Mouse (Mus musculus): ENCODE measurements around the gene Abhd8. TPM values are rescaled to one million over a fixed set of nuclear protein-coding genes. Genes with fewer than 3 reads are reported as not detected.

Abhd8 gene
- polyA plus RNA-seq, 1 experiment from 2014 or later = 30.0 TPM

- WGBS = 90% methylated on average over 1 of the region's 1 CpGs
- H3K27me3 ChIP-seq (ENCODE audit: control insufficient read depth, insufficient read depth, low read length) = no peaks in the 10 kb centered on the region
- H3K36me3 ChIP-seq (ENCODE audit: control insufficient read depth, insufficient read depth, low read length) = peaks cover 16% of the 10 kb centered on the region
- H3K4me3 ChIP-seq (ENCODE audit: low read depth, low read length) = no peak overlapping the region
- no peaks in the 10 kb centered on the region for H3K9me3 ChIP-seq (ENCODE audit: control insufficient read depth, low read depth, low read length)
- no peak overlapping the region for H3K4me2 ChIP-seq (replicated peaks; ENCODE audit: low read depth, low read length)
- ATAC-seq (ENCODE audit: insufficient number of reproducible peaks, insufficient read depth, low FRiP score, low read depth) = no peak
- no peak overlapping the region for H3K9ac ChIP-seq (replicated peaks; ENCODE audit: low read depth, low read length)
- peaks cover 18% of the 10 kb centered on the region for H3K4me1 ChIP-seq (ENCODE audit: control insufficient read depth, insufficient read depth, low read length)
- no peak overlapping the region for H3K27ac ChIP-seq (ENCODE audit: low read length)
Observed at GRCm38 (mm10) chr8:71468001-71468400, 4.5 kb upstream of the Abhd8 start.

DNA sequence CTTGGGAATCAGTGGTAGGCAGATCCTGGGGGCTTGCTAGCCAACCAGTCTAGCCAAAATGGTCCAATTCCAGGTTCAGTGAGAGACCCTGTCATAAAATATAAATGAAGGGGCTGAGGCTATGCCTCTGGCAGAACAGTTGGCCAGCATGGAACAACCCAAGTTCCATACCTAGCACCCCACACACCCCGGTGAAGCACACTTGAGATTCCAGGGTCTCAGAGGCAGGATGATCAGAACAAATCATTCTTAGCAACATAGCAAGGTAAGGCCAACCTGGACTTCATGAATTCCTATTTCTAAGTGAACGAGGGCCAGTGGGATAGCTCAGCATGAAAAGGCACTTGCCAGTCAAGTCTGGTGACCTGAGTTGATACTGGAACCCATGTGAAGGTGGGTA lies 3.7 kb upstream of the Abhd8 start:
- whole genome bisulfite sequencing = 88% methylated on average over 2 of the region's 2 CpGs
- Histone ChIP-seq H3K27ac (ENCODE audit: low read length) (no peak overlapping the region), H3K9ac (replicated peaks; ENCODE audit: low read depth, low read length) (no peak overlapping the region), H3K27me3 (ENCODE audit: control insufficient read depth, insufficient read depth, low read length) (no peaks in the 10 kb centered on the region), H3K36me3 (ENCODE audit: control insufficient read depth, insufficient read depth, low read length) (peaks cover 9% of the 10 kb centered on the region), H3K4me3 (ENCODE audit: low read depth, low read length) (no peak overlapping the region), H3K9me3 (ENCODE audit: control insufficient read depth, low read depth, low read length) (no peaks in the 10 kb centered on the region), H3K4me2 (replicated peaks; ENCODE audit: low read depth, low read length) (no peak overlapping the region), H3K4me1 (ENCODE audit: control insufficient read depth, insufficient read depth, low read length) (peaks cover 25% of the 10 kb centered on the region)
- no peak for ATAC-seq (ENCODE audit: insufficient number of reproducible peaks, insufficient read depth, low FRiP score, low read depth)

GRCm38 (mm10) chr8:71466198-71466597 lies 2.7 kb upstream of the Abhd8 start:
- H3K9me3 ChIP-seq (ENCODE audit: control insufficient read depth, low read depth, low read length) = no peaks in the 10 kb centered on the region
- 95% methylated on average over 5 of the region's 5 CpGs for WGBS
- no peak overlapping the region for H3K4me2 ChIP-seq (replicated peaks; ENCODE audit: low read depth, low read length)
- H3K27ac ChIP-seq (ENCODE audit: low read length) = no peak overlapping the region
- peaks cover 31% of the 10 kb centered on the region for H3K4me1 ChIP-seq (ENCODE audit: control insufficient read depth, insufficient read depth, low read length)
- no peaks in the 10 kb centered on the region for H3K27me3 ChIP-seq (ENCODE audit: control insufficient read depth, insufficient read depth, low read length)
- ATAC-seq (ENCODE audit: insufficient number of reproducible peaks, insufficient read depth, low FRiP score, low read depth) = no peak
- no peak overlapping the region for H3K4me3 ChIP-seq (ENCODE audit: low read depth, low read length)
- peaks cover under 1% of the 10 kb centered on the region for H3K36me3 ChIP-seq (ENCODE audit: control insufficient read depth, insufficient read depth, low read length)
- H3K9ac ChIP-seq (replicated peaks; ENCODE audit: low read depth, low read length) = no peak overlapping the region

DNA sequence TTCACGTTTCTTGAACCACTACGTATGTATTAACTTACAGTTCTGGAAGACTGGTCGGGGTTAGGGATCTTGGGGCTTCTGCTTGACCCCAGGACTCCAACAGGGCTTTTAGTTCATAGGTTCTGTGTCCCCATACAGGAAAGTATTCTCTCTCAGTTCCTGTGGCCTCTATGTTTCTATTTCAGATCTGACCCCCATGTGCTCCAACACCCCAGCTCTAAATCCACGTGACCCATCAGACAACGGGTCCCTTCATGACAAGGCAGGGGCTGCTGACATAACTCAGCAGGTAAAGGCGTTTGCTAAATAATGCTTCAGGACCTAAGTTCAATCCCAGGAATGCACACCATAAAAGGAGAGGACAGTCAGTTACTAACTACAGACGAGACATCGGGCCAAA lies 2.3 kb upstream of the Abhd8 start:
- ATAC-seq (ENCODE audit: insufficient number of reproducible peaks, insufficient read depth, low FRiP score, low read depth) = no peak
- H3K9ac ChIP-seq (replicated peaks; ENCODE audit: low read depth, low read length) = peak overlapping the region; percentile 42
- WGBS = 78% methylated on average over 8 of the region's 8 CpGs

GRCm38 (mm10) chr8:71464513-71465500 lies 1.4 kb upstream of the Abhd8 start, which contains the start of gene Mrpl34:
TSS of gene Mrpl34 (plus strand) at chr8:71464959.
- peak within 1 kb of the TSS; percentile 42 for H3K9ac ChIP-seq (replicated peaks; ENCODE audit: low read depth, low read length)
- no peaks in the 10 kb centered on the region for H3K27me3 ChIP-seq (ENCODE audit: control insufficient read depth, insufficient read depth, low read length)
- H3K9me3 ChIP-seq (ENCODE audit: control insufficient read depth, low read depth, low read length) = no peaks in the 10 kb centered on the region
- H3K4me1 ChIP-seq (ENCODE audit: control insufficient read depth, insufficient read depth, low read length) = peaks cover 24% of the 10 kb centered on the region
- peaks cover 6% of the 10 kb centered on the region for H3K36me3 ChIP-seq (ENCODE audit: control insufficient read depth, insufficient read depth, low read length)
- ATAC-seq (ENCODE audit: insufficient number of reproducible peaks, insufficient read depth, low FRiP score, low read depth) = peak; percentile 82
- peak within 1 kb of the TSS; percentile 82 for H3K4me3 ChIP-seq (ENCODE audit: low read depth, low read length)
- H3K27ac ChIP-seq (ENCODE audit: low read length) = peak within 1 kb of the TSS; percentile 86
- H3K4me2 ChIP-seq (replicated peaks; ENCODE audit: low read depth, low read length) = peak within 1 kb of the TSS; percentile 88
- under 1% methylated on average over 59 of the region's 59 CpGs for WGBS

More for the DNA sequence above, 2.3 kb upstream of the Abhd8 start:
- H3K36me3 ChIP-seq (ENCODE audit: control insufficient read depth, insufficient read depth, low read length) = peaks cover 5% of the 10 kb centered on the region
- peaks cover 31% of the 10 kb centered on the region for H3K4me1 ChIP-seq (ENCODE audit: control insufficient read depth, insufficient read depth, low read length)
- H3K4me2 ChIP-seq (replicated peaks; ENCODE audit: low read depth, low read length) = peak overlapping the region; percentile 88
- peak overlapping the region; percentile 63 for H3K4me3 ChIP-seq (ENCODE audit: low read depth, low read length)
- no peaks in the 10 kb centered on the region for H3K27me3 ChIP-seq (ENCODE audit: control insufficient read depth, insufficient read depth, low read length)
- no peak overlapping the region for H3K27ac ChIP-seq (ENCODE audit: low read length)
- H3K9me3 ChIP-seq (ENCODE audit: control insufficient read depth, low read depth, low read length) = no peaks in the 10 kb centered on the region

DNA sequence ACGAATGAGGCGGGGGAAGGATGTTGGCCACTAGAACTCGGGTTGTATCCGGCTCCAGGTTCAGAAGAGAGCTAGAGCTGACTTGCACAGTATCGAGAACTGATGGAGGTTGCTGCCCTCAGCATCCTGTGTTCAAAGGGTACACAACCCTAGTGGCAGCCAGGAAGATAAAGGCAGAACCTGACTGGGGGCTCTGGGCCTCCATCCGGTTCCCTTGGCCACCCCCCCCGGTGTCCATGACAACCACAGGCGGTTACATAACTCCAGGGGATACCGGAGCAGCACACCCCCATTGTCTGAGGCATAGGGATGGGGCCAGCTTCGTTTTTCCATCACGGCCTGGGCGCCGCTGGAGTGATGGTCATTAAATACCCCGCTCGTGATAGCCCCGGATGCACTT lies 669 bp downstream of the Abhd8 start:
- peak overlapping the region; percentile 74 for H3K9ac ChIP-seq (replicated peaks; ENCODE audit: low read depth, low read length)
- H3K36me3 ChIP-seq (ENCODE audit: control insufficient read depth, insufficient read depth, low read length) = peaks cover 19% of the 10 kb centered on the region
- peaks cover 22% of the 10 kb centered on the region; the same call in 1 of the 2 replicates for H3K4me1 ChIP-seq (ENCODE audit: control insufficient read depth, insufficient read depth, low read length)
- ATAC-seq (ENCODE audit: insufficient number of reproducible peaks, insufficient read depth, low FRiP score, low read depth) = no peak
- WGBS = 3% methylated on average over 16 of the region's 16 CpGs
- H3K27me3 ChIP-seq (ENCODE audit: control insufficient read depth, insufficient read depth, low read length) = no peaks in the 10 kb centered on the region
- peak overlapping the region; percentile 87 for H3K4me2 ChIP-seq (replicated peaks; ENCODE audit: low read depth, low read length)
- H3K9me3 ChIP-seq (ENCODE audit: control insufficient read depth, low read depth, low read length) = no peaks in the 10 kb centered on the region
- 0 out of 2 replicates have a peak overlapping the region, but pooled peaks have one; percentile 44 for H3K27ac ChIP-seq (ENCODE audit: low read length)
- peak overlapping the region; percentile 82 for H3K4me3 ChIP-seq (ENCODE audit: low read depth, low read length)

- peak overlapping the region; percentile 87 for H3K4me2 ChIP-seq (replicated peaks; ENCODE audit: low read depth, low read length)
- H3K36me3 ChIP-seq (ENCODE audit: control insufficient read depth, insufficient read depth, low read length) = peaks cover 21% of the 10 kb centered on the region
- no peaks in the 10 kb centered on the region for H3K9me3 ChIP-seq (ENCODE audit: control insufficient read depth, low read depth, low read length)
- ATAC-seq (ENCODE audit: insufficient number of reproducible peaks, insufficient read depth, low FRiP score, low read depth) = no peak
- H3K27ac ChIP-seq (ENCODE audit: low read length) = no peak overlapping the region
- 62% methylated on average over 4 of the region's 4 CpGs for WGBS
- no peaks in the 10 kb centered on the region for H3K27me3 ChIP-seq (ENCODE audit: control insufficient read depth, insufficient read depth, low read length)
- peaks cover 22% of the 10 kb centered on the region; the same call in 1 of the 2 replicates for H3K4me1 ChIP-seq (ENCODE audit: control insufficient read depth, insufficient read depth, low read length)
- H3K4me3 ChIP-seq (ENCODE audit: low read depth, low read length) = peak overlapping the region; percentile 82; the same call in 1 of the 2 replicates
- H3K9ac ChIP-seq (replicated peaks; ENCODE audit: low read depth, low read length) = no peak overlapping the region
Observed at GRCm38 (mm10) chr8:71462191-71462590, 1.3 kb downstream of the Abhd8 start.

GRCm38 (mm10) chr8:71461152-71461840 lies 2.2 kb downstream of the Abhd8 start:
- Histone ChIP-seq H3K4me2 (replicated peaks; ENCODE audit: low read depth, low read length) (no peak overlapping the region), H3K27ac (ENCODE audit: low read length) (no peak overlapping the region), H3K4me3 (ENCODE audit: low read depth, low read length) (no peak overlapping the region), H3K36me3 (ENCODE audit: control insufficient read depth, insufficient read depth, low read length) (peaks cover 21% of the 10 kb centered on the region), H3K9ac (replicated peaks; ENCODE audit: low read depth, low read length) (no peak overlapping the region), H3K9me3 (ENCODE audit: control insufficient read depth, low read depth, low read length) (no peaks in the 10 kb centered on the region), H3K27me3 (ENCODE audit: control insufficient read depth, insufficient read depth, low read length) (no peaks in the 10 kb centered on the region), H3K4me1 (ENCODE audit: control insufficient read depth, insufficient read depth, low read length) (peaks cover 22% of the 10 kb centered on the region; the same call in 1 of the 2 replicates)
- ATAC-seq (ENCODE audit: insufficient number of reproducible peaks, insufficient read depth, low FRiP score, low read depth) = no peak
- 81% methylated on average over 47 of the region's 47 CpGs for WGBS
